Mouse (Mus musculus) liver, postnatal 0 days (tissue): Measurements from ENCODE around the gene Rab10. TPM values are rescaled to one million over a fixed set of nuclear protein-coding genes. Genes with fewer than 3 reads are reported as not detected.
"Not testable (repeated sequence)": the region's sequence is repeated elsewhere in the genome, so short reads cannot be mapped to it uniquely, and the experiment has no call there.

Experiments used
- ATAC-seq: fragments of 200-750 bp; cut with Nextera tagmentation; 2 replicates; pipeline ENCODE4 v1.8.0; 2017; ENCODE audit warnings: mild to moderate bottlenecking, moderate library complexity
- DNase-seq: peaks from one replicate; pipeline ENCODE4 v3.0.0-alpha.2; 2016
- H3K27ac ChIP-seq: fragments of 300-500 bp; sonication (generic); 2 replicates; pipeline ENCODE4 v1.5.1; 2014; ENCODE audit warnings: antibody characterized with exemption, moderate library complexity, mild to moderate bottlenecking, low read depth
- H3K27me3 ChIP-seq: fragments of 300-500 bp; sonication (generic); 2 replicates; pipeline ENCODE4 v1.6.1; 2014; ENCODE audit warnings: low read length, control low read depth, mixed read lengths; ENCODE audit not compliant: insufficient read depth
- H3K36me3 ChIP-seq: fragments of 300-500 bp; sonication (generic); replicated peaks from 2 replicates; pipeline ENCODE4 v1.6.1; 2014; ENCODE audit warnings: mild to moderate bottlenecking, control low read depth, low read length, moderate library complexity, mixed read lengths; ENCODE audit not compliant: insufficient read depth
- H3K4me1 ChIP-seq: fragments of 300-500 bp; sonication (generic); 2 replicates; pipeline ENCODE4 v1.6.1; 2014; ENCODE audit warnings: antibody characterized with exemption, mild to moderate bottlenecking, control low read depth; ENCODE audit not compliant: insufficient read depth
- H3K4me2 ChIP-seq: fragments of 300-500 bp; sonication (generic); 2 replicates; pipeline ENCODE4 v1.6.1; 2014; ENCODE audit warnings: low read depth, mild to moderate bottlenecking, low read length, moderate library complexity, mixed read lengths
- H3K4me3 ChIP-seq: fragments of 300-500 bp; sonication (generic); 2 replicates; pipeline ENCODE4 v1.5.1; 2014; ENCODE audit warnings: low read depth, low read length
- H3K9ac ChIP-seq: fragments of 300-500 bp; sonication (generic); replicated peaks from 2 replicates; pipeline ENCODE4 v1.6.1; 2014; ENCODE audit warnings: mild to moderate bottlenecking, moderate library complexity
- H3K9me3 ChIP-seq: fragments of 300-500 bp; sonication (generic); 2 replicates; pipeline ENCODE4 v1.6.1; 2016; ENCODE audit warnings: mild to moderate bottlenecking, control low read depth, low read length, mixed read lengths
- CTCF ChIP-seq: sonication (generic); IDR thresholded peaks from 2 replicates; pipeline ENCODE4 v1.5.1; 2016; ENCODE audit warnings: antibody characterized with exemption, low read depth
- EP300 ChIP-seq: IDR thresholded peaks from 2 replicates; pipeline ENCODE4 v1.6.1; 2016; ENCODE audit warnings: antibody characterized with exemption, low read depth, mild to moderate bottlenecking
- WGBS: fragments of 180-500 bp; shearing (Covaris S2); extraction: QIAGEN DNeasy Blood & Tissue Kit; methylation state at CpG from one replicate; pipeline ENCODE4 v1.1.7; 2014; ENCODE audit not compliant: insufficient replicate concordance; 5-methylcytosine and 5-hydroxymethylcytosine counted together
- polyA plus RNA-seq: library from polyadenylated mRNA; unstranded; fragments of >200 nt; fragmentation: Nextera tagmentation; extraction: Ambion mirVana; gene quantifications from 2 replicates; pipeline ENCODE4 v1.2.1, GENCODE M21; 2015

Gene Rab10
- polyA plus RNA-seq, 1 experiment from 2014 or later = 31.6 TPM

DNA sequence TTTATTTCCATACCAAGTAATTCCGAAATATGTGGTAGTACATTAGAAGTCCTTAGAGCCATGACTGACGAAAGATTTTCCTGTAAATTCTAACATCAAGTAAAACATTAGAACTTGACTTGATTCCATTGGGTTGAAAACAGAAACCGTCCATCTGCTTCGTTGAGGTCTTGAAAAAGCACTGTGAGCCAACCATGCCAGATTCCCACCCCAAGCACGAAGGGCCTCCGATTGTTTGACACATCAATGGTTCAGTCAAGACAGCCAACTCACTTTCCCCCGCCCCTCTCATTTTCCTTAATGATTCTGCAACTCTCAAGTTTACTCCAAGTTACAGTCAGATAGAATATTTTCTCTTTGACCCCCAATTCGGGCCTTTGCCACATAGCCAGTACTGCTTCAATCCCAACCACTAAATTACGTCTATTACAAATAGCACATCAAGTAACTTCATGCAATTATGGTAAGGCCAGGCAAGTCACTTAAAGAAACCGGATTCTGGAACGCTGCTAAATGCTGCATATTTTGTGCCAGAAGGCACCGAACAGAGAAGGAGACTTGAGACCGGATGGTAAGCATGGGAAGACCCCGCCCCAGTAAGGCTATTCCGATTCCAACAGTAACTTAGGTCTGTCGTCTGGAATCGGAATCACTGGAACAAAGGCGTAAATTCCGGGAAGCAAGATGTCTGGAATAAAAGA lies 1.1 kb downstream of the Rab10 start:
- TF ChIP-seq CTCF (no peak), EP300 (no peak)
- Histone ChIP-seq H3K4me1 (peaks cover 24% of the 10 kb centered on the region), H3K27me3 (no peaks in the 10 kb centered on the region), H3K4me3 (peak overlapping the region; percentile 87), H3K9ac (peak overlapping the region; percentile 93), H3K36me3 (no peaks in the 10 kb centered on the region; the same call in 1 of the 2 replicates), H3K27ac (peak overlapping the region; percentile 100), H3K9me3 (no peaks in the 10 kb centered on the region), H3K4me2 (peak overlapping the region; percentile 68)
- peak; percentile 37 for DNase-seq
- ATAC-seq = no peak
- under 1% methylated on average over 19 of the region's 19 CpGs for WGBS

DNA sequence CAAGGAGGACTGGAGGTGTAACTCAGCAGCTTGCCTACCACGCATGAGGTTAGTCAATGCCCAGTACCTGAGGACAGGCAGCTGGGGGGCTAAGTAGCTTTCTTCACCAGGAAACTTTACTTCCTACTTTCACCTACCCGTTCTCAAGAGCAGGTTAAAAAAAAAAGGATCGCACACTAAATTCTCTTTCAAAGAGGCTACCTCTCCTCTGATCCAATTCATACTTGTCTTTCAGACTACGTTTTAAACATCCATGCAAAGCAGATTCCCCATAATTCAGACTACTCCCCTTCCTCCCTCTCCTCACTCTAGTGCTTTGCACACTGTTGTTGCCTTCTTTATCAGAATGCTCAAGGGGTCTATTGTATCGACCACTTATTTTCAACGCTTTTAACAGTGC lies 2.2 kb downstream of the Rab10 start:
- WGBS = 9% methylated on average over 6 of the region's 6 CpGs
- DNase-seq = no peak
- peak overlapping the region; percentile 93 for H3K9ac ChIP-seq
- peaks cover 25% of the 10 kb centered on the region for H3K4me1 ChIP-seq
- no peaks in the 10 kb centered on the region for H3K27me3 ChIP-seq
- ATAC-seq = no peak
- TF ChIP-seq CTCF (no peak), EP300 (no peak)
- no peaks in the 10 kb centered on the region for H3K9me3 ChIP-seq
- H3K4me3 ChIP-seq = peak overlapping the region; percentile 87
- no peaks in the 10 kb centered on the region; the same call in 1 of the 2 replicates for H3K36me3 ChIP-seq
- peak overlapping the region; percentile 68 for H3K4me2 ChIP-seq
- H3K27ac ChIP-seq = peak overlapping the region; percentile 4; the same call in 1 of the 2 replicates

DNA sequence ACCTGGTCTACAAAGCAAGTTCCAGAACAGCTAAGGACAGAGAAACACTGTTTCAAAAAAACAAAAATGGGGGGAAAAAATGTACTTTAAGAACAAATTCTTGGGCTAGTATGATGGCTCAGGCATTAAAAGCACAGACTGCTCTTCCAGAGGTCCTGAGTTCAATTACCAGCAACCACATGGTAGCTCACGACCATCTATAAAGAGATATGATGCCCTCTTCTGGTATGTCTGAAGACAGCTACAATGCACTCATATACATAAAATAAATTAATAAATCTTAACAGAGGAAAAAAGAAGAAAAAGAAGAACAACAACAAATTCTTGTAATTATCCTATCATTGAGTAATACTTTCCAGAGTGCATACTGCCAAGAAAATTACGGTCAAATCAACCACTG lies 4.5 kb downstream of the Rab10 start:
- ATAC-seq (no peak), DNase-seq (no peak)
- Histone ChIP-seq H3K4me3 (no peak overlapping the region), H3K27ac (no peak overlapping the region), H3K36me3 (peaks cover 3% of the 10 kb centered on the region), H3K9ac (no peak overlapping the region), H3K9me3 (no peaks in the 10 kb centered on the region), H3K27me3 (no peaks in the 10 kb centered on the region), H3K4me2 (no peak overlapping the region), H3K4me1 (peaks cover 19% of the 10 kb centered on the region)
- 70% methylated on average over 2 of the region's 2 CpGs for WGBS
- no peak for TF ChIP-seq EP300
- peak; percentile 46 for TF ChIP-seq CTCF

DNA sequence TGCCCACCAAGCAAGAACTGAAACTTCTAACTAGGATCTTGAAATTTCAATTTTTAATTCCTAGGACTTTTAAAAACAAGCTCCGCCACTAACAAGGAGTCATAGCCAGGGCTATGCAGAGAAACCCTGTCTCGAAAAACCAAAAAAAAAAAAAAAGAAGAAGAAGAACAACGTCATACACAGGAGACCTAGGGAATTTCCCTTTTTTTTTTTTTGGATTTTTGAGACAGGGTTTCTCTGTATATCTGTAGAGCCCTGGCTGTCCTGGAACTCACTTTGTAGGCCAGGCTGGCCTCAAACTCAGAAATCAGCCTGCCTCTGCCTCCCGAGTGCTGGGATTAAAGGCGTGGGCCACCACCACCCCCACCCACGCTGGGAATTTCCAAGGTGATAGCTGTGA lies 12.1 kb downstream of the Rab10 start:
- not testable (repeated sequence) for H3K9ac ChIP-seq, H3K9me3 ChIP-seq, DNase-seq, H3K4me2 ChIP-seq, H3K4me3 ChIP-seq, H3K27me3 ChIP-seq, ATAC-seq, H3K27ac ChIP-seq
- Histone ChIP-seq H3K36me3 (peaks cover 12% of the 10 kb centered on the region), H3K4me1 (peaks cover 17% of the 10 kb centered on the region)
- 78% methylated on average over 6 of the region's 6 CpGs for WGBS

DNA sequence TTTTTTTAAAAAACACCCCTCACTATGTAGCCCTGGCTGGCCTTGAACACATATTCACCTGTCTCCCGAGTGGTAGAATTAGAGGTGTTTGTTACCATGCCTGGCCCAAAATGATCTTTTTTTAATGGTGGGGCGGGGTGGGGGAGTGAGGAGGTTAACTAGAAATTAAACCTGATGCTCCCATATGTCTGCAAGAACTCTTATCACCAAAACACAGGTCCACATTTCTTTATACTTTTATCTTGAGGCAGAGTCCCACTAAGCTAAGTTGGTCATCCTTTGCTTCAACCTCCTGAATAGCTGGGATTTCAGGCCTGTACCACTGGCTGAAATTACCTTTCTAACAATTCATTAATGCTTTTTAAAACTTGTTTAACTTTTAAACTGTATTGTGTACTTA lies 13.7 kb downstream of the Rab10 start:
- Histone ChIP-seq H3K36me3 (peaks cover 9% of the 10 kb centered on the region), H3K4me1 (peaks cover 26% of the 10 kb centered on the region), H3K27ac (peak overlapping the region; percentile 70)

DNA sequence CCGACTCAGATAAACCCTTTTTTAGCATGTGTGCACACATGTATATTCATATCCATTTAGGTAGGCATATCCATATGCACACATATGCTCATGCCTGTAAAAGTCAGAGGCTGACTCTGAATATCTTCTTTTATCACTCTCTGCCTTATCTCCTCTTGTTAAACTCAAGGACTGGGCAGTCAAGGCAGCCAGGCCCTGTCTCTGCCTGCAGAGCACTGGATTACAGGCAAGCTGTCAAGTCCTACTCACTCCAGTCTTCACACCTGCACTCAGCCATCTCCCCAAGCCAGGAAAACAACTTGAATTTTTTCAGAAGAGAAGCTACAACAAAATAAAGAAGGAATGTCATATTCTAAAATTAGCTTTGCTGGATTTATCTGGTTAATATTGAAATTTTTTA lies 17.9 kb downstream of the Rab10 start:
- no peaks in the 10 kb centered on the region for H3K9me3 ChIP-seq
- ATAC-seq = peak; percentile 50

More for the DNA sequence above, 13.7 kb downstream of the Rab10 start:
- ATAC-seq = peak; percentile 81
- no peak for DNase-seq
- Histone ChIP-seq H3K9me3 (no peaks in the 10 kb centered on the region), H3K9ac (no peak overlapping the region), H3K4me2 (peak overlapping the region; percentile 24), H3K4me3 (no peak overlapping the region), H3K27me3 (no peaks in the 10 kb centered on the region)
- TF ChIP-seq EP300 (peak; percentile 88), CTCF (no peak)
- WGBS = 45% methylated on average over 2 of the region's 2 CpGs

More for the DNA sequence above, 17.9 kb downstream of the Rab10 start:
- DNase-seq = no peak
- H3K27ac ChIP-seq = 0 out of 2 replicates have a peak overlapping the region, but pooled peaks have one; percentile 12
- peaks cover 38% of the 10 kb centered on the region for H3K4me1 ChIP-seq
- no peak for TF ChIP-seq CTCF
- no peak for TF ChIP-seq EP300
- no peak overlapping the region for H3K9ac ChIP-seq
- no peak overlapping the region for H3K4me2 ChIP-seq
- WGBS = 90% methylated on average over 1 of the region's 1 CpGs
- H3K27me3 ChIP-seq = no peaks in the 10 kb centered on the region
- peaks cover 3% of the 10 kb centered on the region; the same call in 1 of the 2 replicates for H3K36me3 ChIP-seq
- H3K4me3 ChIP-seq = no peak overlapping the region
